Mouse (Mus musculus) gastrocnemius, postnatal 36 days (tissue): ENCODE data around the gene Arrdc4. TPM values are rescaled to one million over a fixed set of nuclear protein-coding genes. Genes with fewer than 3 reads are reported as not detected.

Experiments
- DNase-seq, 2 experiments: peaks; one replicate each; pipeline ENCODE4 v3.0.0; 2022
- intact Hi-C: fragments of 180-260 bp; cut with DNase I; formaldehyde crosslinking; loops from one replicate; pipeline ENCODE4 v1.15.1; 2025
- total RNA-seq, 2 experiments: library from RNA; stranded (reverse); gene quantifications; 2 replicates each; pipeline ENCODE4 v1.2.3; 2021

Arrdc4 gene
- total RNA-seq, 2 experiments from 2014 or later: 4.9 to 5.0 TPM

- no peak for DNase-seq
- intact Hi-C loops: no loop called here
Measured at GRCm38 (mm10) chr7:68712928-68713327, 36.1 kb downstream of the Arrdc4 start.

GRCm38 (mm10) chr7:68712425-68712824 lies 36.6 kb downstream of the Arrdc4 start:
- DNase-seq: no peak
- intact Hi-C loops: no loop called here

GRCm38 (mm10) chr7:68709319-68709573 lies 39.8 kb downstream of the Arrdc4 start:
- intact Hi-C loops: no loop called here
- DNase-seq: no peak

DNA sequence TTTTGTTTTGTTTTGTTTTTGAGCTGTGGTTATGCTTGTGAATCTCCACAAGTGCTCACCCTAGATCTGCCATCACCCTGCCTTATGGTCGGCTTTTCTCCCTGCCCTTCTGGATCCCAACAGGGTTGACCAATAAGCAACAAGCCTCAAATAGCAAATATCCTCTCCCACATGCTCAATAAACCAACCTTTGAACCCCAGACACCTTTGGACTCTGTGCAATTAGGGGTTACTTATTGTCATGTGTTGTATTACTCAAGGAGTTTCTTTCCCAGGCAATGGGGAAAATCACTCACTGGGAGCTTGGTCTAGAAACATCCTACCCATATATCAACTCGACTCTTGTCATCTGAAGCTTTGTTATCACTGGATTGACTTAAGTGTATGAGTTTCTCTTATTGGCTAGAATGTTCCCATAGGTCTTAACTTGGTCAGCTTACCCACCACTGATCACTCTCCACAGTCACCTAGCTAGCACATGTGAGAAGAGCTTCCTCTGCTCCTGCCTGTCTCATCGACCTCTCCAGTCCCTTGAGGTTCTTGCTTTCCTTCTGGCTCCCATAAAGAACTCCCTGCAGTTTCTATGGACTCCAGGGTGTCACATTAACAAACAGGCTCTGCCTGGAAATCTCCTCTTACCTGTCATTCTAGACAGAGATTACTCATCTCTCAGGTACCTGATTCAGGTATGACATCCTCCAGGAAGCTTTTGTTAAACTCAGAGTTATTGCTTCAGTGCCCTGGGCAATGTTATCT lies 40.3 kb downstream of the Arrdc4 start:
- intact Hi-C loops: no loop called here
- no peak for DNase-seq

DNA sequence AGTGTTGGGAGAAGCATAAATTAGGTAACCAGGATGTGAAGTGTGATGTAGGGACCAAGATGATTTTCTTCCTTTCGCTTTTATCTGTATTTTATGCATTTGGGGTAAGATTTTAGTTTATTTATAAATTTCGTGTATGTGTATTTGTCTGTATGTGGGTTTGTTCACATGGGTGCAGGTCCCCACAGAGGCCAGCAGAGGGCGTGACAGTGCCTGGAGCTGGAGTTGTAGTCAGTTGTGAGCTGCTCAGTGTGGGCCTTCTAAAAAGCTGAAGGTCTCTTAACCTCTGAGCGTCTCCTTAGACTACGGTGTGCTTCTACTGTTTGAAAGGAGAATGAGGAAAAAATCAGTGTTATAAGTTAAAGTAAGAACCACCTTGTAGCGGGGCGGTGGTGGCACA lies 43.9 kb downstream of the Arrdc4 start:
- no peak for DNase-seq
- intact Hi-C loops: no loop called here

DNA sequence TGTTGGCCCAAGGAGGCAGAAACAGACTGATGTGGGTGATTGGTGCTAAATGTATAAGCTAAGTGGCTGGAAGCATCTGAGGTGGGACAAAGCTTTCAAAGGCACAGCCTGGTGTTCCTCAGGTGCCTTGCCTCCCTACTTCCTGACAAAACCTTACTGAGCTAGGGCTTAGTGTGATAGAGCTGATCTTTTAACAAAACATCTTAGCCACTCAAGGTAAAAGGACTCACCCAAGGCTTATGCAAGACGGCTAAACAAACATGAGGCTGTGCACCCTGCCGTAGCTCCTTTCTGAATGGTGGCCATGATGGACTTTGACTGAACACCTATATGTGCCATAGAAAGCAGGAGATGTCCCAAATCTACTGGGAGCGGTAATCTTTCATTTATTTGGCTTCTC lies 51.7 kb downstream of the Arrdc4 start:
- intact Hi-C loops: no loop called here
- DNase-seq: no peak

DNA sequence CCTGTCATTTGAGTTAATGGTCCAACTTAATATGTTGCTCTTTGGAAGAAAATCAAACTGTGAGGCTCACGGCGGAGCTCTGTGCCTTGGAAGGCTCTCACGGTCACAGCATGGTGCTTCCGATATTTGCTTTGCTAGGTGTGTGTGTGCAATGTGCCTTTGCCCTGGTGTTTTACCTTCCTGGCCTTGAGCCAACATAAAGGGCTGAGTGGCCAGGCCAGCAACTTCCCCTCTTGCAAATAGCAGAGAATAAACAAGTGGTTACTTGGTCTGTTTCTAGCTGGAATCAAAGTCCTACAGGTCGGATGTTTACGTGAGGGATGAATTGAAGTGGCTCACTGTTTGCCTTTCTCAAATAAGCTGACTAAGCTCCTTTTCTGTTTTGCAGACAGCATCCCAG lies 52.1 kb downstream of the Arrdc4 start:
- intact Hi-C loops: no loop called here
- DNase-seq: no peak

- intact Hi-C loops: no loop called here
- no peak for DNase-seq
Measured at GRCm38 (mm10) chr7:68696446-68696845, 52.6 kb downstream of the Arrdc4 start.

- intact Hi-C loops: no loop called here
- DNase-seq: no peak
Measured at GRCm38 (mm10) chr7:68692731-68693130, 56.3 kb downstream of the Arrdc4 start.

DNA sequence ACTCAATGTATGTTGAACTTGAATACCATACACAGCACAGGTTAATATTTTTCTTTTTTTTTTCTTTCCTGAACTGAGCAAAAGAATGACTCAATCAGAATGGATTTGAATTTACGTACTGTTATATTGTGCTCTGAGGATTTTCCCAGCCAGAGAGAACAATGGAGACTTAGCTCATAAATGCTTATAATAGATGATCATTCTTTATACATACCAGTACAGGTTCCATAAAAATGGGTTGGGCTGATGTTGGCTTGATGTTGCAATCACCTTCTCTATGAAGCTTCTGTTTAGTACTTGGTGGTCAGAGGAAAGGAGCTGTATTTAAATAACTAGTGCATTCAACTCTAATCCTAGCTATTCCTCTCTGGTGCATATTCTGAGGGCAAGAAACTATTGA lies 57.6 kb downstream of the Arrdc4 start:
- DNase-seq: no peak
- intact Hi-C loops: no loop called here

DNA sequence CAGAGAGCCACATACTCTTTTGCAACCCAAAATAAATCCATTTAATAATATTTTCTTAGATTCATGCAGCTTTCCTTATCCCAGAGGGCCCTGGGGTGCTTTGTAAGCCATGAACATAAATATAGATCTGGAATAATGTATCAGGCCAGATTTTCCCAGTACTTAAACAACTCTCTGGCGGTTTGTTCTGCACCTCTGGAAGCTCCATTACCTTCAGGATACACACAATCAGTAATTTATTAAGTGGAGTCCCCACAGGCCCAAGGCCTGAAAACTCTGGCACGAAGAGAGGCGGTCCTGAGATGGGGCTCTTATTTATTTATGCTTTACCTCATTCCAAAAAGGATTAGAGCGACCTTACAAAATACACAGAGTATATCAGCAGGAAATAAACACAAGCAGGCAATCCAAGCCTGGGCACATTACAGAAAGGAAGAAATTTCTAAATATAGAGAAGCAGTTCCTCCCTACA lies 61.9 kb downstream of the Arrdc4 start:
- DNase-seq: no peak
- intact Hi-C loops: no loop called here
